In genomic region chr5:117359497-117360227, GRCm38 (mm10) we compare ENCODE assay signal across 8 mouse cellular contexts. TPM values are rescaled to one million over a fixed set of nuclear protein-coding genes. Genes with fewer than 3 reads are reported as not detected.
DNase-seq lines count a peak whose midpoint lies in the region; ATAC-seq and TF ChIP-seq lines count a peak whose summit lies in the region.
"Had no signal": no experiment of that assay in that cellular context is flagged by ENCODE, and none has a peak within 500 bp of the region (broad histone marks: within the 10 kb centered on the region; RNA-seq: fewer than 3 reads in every experiment).

No protein-coding gene starts in this region.

- peak overlapping the region; percentile 50; the same call in 1 of the 2 replicates for H3K27ac ChIP-seq in thymus, adult 2 months (ENCODE audit: control insufficient read depth, insufficient read depth, low read length)
- peak overlapping the region; percentile 32; the same call in 1 of the 2 replicates for H3K27ac ChIP-seq in forebrain, embryonic 13.5 days
- H3K27ac ChIP-seq: neural tube, embryonic 12.5 days had no signal

- no peaks in the 10 kb centered on the region; the same call in 1 of the 2 replicates for H3K36me3 ChIP-seq in thymus, adult 2 months (ENCODE audit: control insufficient read depth, insufficient read depth, low read length)
- H3K36me3 ChIP-seq in forebrain, embryonic 13.5 days (ENCODE audit: poor library complexity, severe bottlenecking): peaks cover 14% of the 10 kb centered on the region

- peaks cover 44% of the 10 kb centered on the region for H3K4me1 ChIP-seq in thymus, adult 2 months (replicated peaks; ENCODE audit: control insufficient read depth, insufficient read depth, low read length)
- peaks cover 58% of the 10 kb centered on the region for H3K4me1 ChIP-seq in forebrain, embryonic 13.5 days

- DNase-seq in thymus, adult 2 months: peak; percentile 23
- no peak for DNase-seq in thymus, postnatal 4 days
- peak; percentile 66 to 72 for DNase-seq in kidney, postnatal 36 days
- DNase-seq in yolk sac, embryonic 10.5 days (ENCODE audit: low spot score): peak; percentile 34
- no peak for DNase-seq in adrenal gland, adult 8-10 months
- no peak for DNase-seq in left cerebral cortex, adult 8-10 months (ENCODE audit: low spot score in 2 of 2)

- no peak overlapping the region for H3K4me3 ChIP-seq in thymus, adult 2 months (ENCODE audit: control insufficient read depth, insufficient read depth, low read length)
- no peak overlapping the region for H3K4me3 ChIP-seq in forebrain, embryonic 13.5 days
- H3K4me3 ChIP-seq: neural tube, embryonic 12.5 days had no signal

- no peak for ATAC-seq in forebrain, embryonic 13.5 days

- H3K4me2 ChIP-seq in forebrain, embryonic 13.5 days: peak overlapping the region; percentile 34

- no peaks in the 10 kb centered on the region for H3K9me3 ChIP-seq in forebrain, embryonic 13.5 days (replicated peaks)
- H3K9me3 ChIP-seq: neural tube, embryonic 12.5 days had no signal

- 32% methylated on average over 7 of the region's 7 CpGs for WGBS in thymus, adult 2 months
- WGBS in forebrain, embryonic 13.5 days: 34% methylated on average over 7 of the region's 7 CpGs

- no peak for TF ChIP-seq POLR2A in thymus, adult 2 months (IDR thresholded peaks at IDR 0.05; ENCODE audit: control insufficient read depth, extremely low read depth, insufficient read depth, low read length, poor library complexity)

- TF ChIP-seq CTCF in thymus, adult 2 months (IDR thresholded peaks at IDR 0.05; ENCODE audit: borderline replicate concordance, control insufficient read depth, extremely low read depth, insufficient read depth, low read length, poor library complexity): no peak

- H3K9ac ChIP-seq in forebrain, embryonic 13.5 days: peak overlapping the region; percentile 43; the same call in 1 of the 2 replicates
- H3K9ac ChIP-seq: neural tube, embryonic 12.5 days had no signal

- H3K27me3 ChIP-seq in thymus, adult 2 months (ENCODE audit: control insufficient read depth, insufficient read depth, low read length): no peaks in the 10 kb centered on the region
- no peaks in the 10 kb centered on the region for H3K27me3 ChIP-seq in forebrain, embryonic 13.5 days
- H3K27me3 ChIP-seq: neural tube, embryonic 12.5 days had no signal

RNA-seq across cellular contexts. Expression of gene Wsb2, which starts 2.6 kb away (rescaled TPM):
- polyA plus RNA-seq in thymus, adult 2 months (2012; rRNA removed): 91.8 and 120 TPM in 2 replicates
- 86.2 and 99.0 TPM in 2 replicates for polyA plus RNA-seq in forebrain, embryonic 13.5 days (2015; fragmentation: Nextera tagmentation; extraction: Ambion mirVana)
- 100 to 1,000 TPM; 138 to 152 (median 146) TPM for total RNA-seq in adrenal gland, adult 8-10 months (2022)
- total RNA-seq in left cerebral cortex, adult 8-10 months (2022): 100 to 1,000 TPM; 263 to 297 (median 279) TPM

RNA-seq across cellular contexts. Expression of gene Rfc5, which starts 29.2 kb away (rescaled TPM):
- 63.7 and 65.4 TPM in 2 replicates for polyA plus RNA-seq in thymus, adult 2 months (2012; rRNA removed)
- 68.3 and 90.8 TPM in 2 replicates for polyA plus RNA-seq in forebrain, embryonic 13.5 days (2015; fragmentation: Nextera tagmentation; extraction: Ambion mirVana)
- total RNA-seq in adrenal gland, adult 8-10 months (2022): 10 to 100 TPM in 2 of 4 experiments, 1 to 10 TPM in 2; 8.8 to 12.1 (median 9.8) TPM
- 10 to 100 TPM; 11.6 to 18.0 (median 16.3) TPM for total RNA-seq in left cerebral cortex, adult 8-10 months (2022)

RNA-seq across cellular contexts. Expression of gene Vsig10, which starts 40.8 kb away (rescaled TPM):
- 7.3 and 11.5 TPM in 2 replicates for polyA plus RNA-seq in thymus, adult 2 months (2012; rRNA removed)
- 0.98 and 2.6 TPM in 2 replicates for polyA plus RNA-seq in forebrain, embryonic 13.5 days (2015; fragmentation: Nextera tagmentation; extraction: Ambion mirVana)
- 10 to 100 TPM; 22.2 to 64.9 (median 42.7) TPM for total RNA-seq in adrenal gland, adult 8-10 months (2022)
- 1 to 10 TPM; 1.7 to 3.6 (median 2.1) TPM for total RNA-seq in left cerebral cortex, adult 8-10 months (2022)

RNA-seq across cellular contexts. Expression of gene Ksr2, which starts 54.1 kb away (rescaled TPM):
- 0.54 and 0.84 TPM in 2 replicates for polyA plus RNA-seq in thymus, adult 2 months (2012; rRNA removed)
- polyA plus RNA-seq in forebrain, embryonic 13.5 days (2015; fragmentation: Nextera tagmentation; extraction: Ambion mirVana): 2.5 and 3.2 TPM in 2 replicates
- total RNA-seq in adrenal gland, adult 8-10 months (2022): 1 to 10 TPM; 5.9 to 9.6 (median 6.8) TPM
- total RNA-seq in left cerebral cortex, adult 8-10 months (2022): 10 to 100 TPM; 40.3 to 43.9 (median 41.3) TPM

Comparison
In these comparisons a context has a peak if more than half of its experiments do, and no peak if none do; other contexts are left out.
1. DNase-seq: peak in thymus, adult 2 months (single experiment), kidney, postnatal 36 days (2 of 2) and yolk sac, embryonic 10.5 days (single experiment); none in thymus, postnatal 4 days (single experiment), adrenal gland, adult 8-10 months (single experiment) and left cerebral cortex, adult 8-10 months (0 of 2).
2. RNA of gene Vsig10, which starts 40.8 kb away (total RNA-seq): 22.2 to 64.9 TPM in adrenal gland, adult 8-10 months; 1.7 to 3.6 TPM in left cerebral cortex, adult 8-10 months; every median in the first group is over 4 times any median in the second.